Mouse (Mus musculus): ENCODE measurements around the gene Usp34.
"Not testable (repeated sequence)": the region's sequence is repeated elsewhere in the genome, so short reads cannot be mapped to it uniquely, and the experiment has no call there.

Gene Usp34

GRCm38 (mm10) chr11:23306764-23307565, at the start of gene Usp34:
Gene Usp34 (plus strand): TSS chr11:23306895.
- peak; percentile 72 for DNase-seq

GRCm38 (mm10) chr11:23259073-23259472, 47.6 kb upstream of the Usp34 start:
- no peak for DNase-seq

- no peak for DNase-seq
Observed at GRCm38 (mm10) chr11:23259481-23259880, 47.2 kb upstream of the Usp34 start.

- DNase-seq, result no peak
Observed at GRCm38 (mm10) chr11:23260186-23260585, 46.5 kb upstream of the Usp34 start.

- DNase-seq, result no peak
Observed at GRCm38 (mm10) chr11:23261490-23261889, 45.2 kb upstream of the Usp34 start.

DNA sequence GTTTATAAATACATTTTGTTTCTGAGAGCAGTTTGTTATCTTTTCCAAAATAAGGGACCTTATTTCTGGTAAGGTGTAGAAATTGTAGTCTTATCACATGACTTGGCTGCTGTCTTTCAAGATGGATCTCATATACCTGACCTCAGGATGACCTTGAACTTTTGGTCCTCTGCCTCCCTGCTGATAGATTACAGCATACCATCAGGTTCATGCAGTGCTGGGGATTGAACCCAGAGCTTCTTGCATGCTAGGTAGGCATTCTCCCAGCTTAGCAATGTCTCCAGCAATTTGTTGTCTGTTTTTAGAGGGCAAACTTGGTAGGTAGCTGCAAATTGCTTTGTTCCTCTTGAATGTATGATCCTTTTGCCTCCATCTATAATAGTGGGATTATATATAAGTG, 41.7 kb upstream of the Usp34 start:
- DNase-seq, result no peak

- DNase-seq, result no peak
Observed at GRCm38 (mm10) chr11:23271770-23272724, 34.6 kb upstream of the Usp34 start.

- no peak for DNase-seq
Observed at GRCm38 (mm10) chr11:23275780-23276179, 30.9 kb upstream of the Usp34 start.

DNA sequence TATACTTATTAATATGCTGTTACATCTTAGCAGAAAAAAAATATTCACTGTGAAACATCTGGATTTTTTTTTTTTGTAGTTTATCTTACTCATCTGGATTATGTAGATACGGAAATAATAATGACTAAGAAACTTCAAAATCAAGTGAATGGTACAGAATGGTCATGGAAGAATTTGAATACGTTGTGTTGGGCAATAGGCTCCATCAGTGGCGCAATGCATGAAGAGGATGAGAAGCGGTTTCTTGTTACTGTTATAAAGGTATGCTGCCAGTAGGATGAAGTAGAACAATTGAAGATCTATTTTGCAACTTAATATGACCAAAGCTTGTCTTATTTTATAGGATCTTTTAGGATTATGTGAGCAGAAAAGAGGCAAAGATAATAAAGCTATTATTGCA, 22.2 kb upstream of the Usp34 start:
- DNase-seq, result no peak

- not testable (repeated sequence) for DNase-seq
Observed at GRCm38 (mm10) chr11:23288866-23289265, 17.8 kb upstream of the Usp34 start.

DNA sequence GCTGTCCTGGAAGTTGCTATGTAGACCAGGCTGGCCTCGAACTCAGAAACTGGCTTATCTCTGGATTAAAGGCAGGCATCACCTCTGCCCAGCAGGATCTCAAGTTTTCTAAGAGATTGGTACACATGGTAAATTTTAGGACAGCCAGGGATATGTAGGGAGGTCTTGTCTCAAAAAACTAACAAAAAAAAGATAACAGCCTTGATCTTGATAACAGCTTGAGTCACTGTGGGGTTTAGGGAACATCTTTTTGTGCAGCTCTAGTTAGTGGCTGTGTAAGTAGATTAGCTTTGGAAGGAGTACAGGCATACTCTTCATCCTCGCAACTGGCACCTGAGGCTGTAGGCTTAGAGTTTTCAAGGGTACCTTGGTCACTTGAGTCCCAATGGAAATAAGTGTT, 9.3 kb upstream of the Usp34 start:
- no peak for DNase-seq

- no peak for DNase-seq
Observed at GRCm38 (mm10) chr11:23298301-23298700, 8.4 kb upstream of the Usp34 start.

DNA sequence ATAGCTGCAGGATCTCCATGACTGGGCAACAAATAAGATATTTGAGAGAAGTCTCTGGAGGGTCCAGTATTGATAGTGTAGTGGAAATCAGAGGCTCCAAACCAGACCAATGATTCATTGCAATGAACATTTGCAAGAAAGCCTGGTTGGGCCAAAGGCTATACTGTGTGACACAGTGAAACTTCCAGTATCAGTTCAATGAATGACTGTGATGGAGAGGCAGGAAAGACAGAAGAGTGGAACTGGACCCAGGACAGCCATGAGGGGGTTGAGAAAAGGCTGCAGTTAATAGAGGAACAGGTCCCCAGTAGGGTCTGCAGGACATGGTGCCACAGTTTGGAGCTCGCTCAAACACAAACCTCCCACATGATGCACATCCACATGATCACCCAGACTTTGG, 6.8 kb upstream of the Usp34 start:
- DNase-seq, result no peak

DNA sequence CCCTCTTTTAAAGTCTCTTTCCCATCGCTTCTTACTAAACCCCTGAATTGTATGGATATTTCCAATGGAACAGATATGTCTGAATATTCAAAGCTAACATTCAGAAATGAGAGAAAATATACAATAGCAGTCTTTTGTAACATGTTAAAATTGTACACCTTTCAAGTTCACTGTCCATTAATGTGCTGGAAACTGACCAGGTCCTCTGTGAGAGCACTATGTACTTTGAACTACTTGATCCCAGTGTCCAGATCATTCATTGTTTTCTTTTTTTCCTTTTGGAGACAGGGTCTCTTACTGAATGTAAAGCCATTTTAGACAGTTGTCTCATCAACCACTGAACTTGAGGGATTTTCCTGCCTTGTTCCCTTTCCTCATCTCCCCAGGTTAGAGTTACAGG, 3.6 kb upstream of the Usp34 start:
- no peak for DNase-seq

DNA sequence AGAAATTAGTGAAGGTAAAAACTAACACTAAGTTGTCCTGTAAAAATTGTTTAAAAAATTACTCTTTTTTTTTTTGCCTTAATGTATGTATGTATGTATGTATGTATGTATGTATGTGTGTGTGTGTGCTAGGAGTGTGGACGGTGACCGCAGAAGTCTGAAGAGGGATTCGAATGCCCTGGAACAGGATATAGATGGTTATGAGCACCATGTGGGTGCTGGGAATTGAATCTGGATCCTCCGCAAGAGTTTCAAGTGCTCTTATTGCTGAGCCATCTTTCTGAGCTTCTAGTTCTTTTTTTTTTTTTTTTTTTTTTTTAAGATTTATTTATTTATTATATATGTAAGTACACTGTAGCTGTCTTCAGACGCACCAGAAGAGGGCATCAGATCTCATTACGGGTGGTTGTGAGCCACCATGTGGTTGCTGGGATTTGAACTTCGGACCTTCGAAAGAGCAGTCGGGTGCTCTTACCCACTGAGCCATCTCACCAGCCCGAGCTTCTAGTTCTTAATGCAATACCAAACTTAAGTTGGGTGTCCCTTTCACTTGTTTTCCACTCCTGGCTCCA, 1.5 kb upstream of the Usp34 start:
- DNase-seq, result not testable (repeated sequence)

- peak; percentile 97 for DNase-seq
Observed at GRCm38 (mm10) chr11:23305673-23306608, 754 bp upstream of the Usp34 start.

- no peak for DNase-seq
Observed at GRCm38 (mm10) chr11:23307566-23307920, 848 bp downstream of the Usp34 start.

DNA sequence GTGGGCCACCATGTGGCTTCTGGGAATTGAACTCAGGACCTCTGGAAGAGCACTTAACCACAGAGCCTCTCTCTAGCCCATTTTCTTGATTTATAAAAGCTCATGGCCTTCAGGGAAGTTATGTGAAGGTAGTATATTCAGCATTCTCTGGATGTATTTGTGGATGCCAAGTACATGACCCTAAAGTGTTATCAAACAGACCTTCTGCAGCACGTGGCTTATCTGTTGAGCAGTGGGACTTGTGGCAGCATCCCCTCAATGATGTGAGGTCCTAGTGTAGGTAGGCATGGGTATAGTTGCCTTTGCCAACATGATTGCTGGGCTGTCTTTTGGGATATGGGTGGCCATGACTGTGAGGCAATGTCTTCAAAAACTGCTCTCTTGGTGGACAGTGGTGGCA, 6.8 kb downstream of the Usp34 start:
- no peak for DNase-seq

DNA sequence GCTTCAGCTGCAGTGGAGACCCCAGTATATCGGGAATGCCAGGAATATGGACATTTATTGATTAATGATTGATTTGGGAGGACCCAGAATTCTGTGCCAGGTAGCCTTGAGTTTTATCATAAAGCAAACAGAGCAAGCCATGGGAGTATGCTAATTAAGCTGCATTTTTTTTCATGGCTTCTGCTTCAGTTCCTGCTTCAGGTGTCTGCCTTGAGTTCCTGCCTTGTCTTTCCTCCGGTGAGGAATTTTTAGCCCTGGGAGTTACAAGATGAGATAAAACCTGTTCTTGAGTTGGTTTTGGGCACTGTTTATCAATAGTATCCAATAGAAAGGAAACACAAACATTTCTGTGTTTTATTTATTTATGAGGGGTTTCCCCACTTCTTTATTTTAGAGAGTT, 22.7 kb downstream of the Usp34 start:
- DNase-seq, result no peak

- DNase-seq, result no peak
Observed at GRCm38 (mm10) chr11:23332136-23332535, 25.4 kb downstream of the Usp34 start.

DNA sequence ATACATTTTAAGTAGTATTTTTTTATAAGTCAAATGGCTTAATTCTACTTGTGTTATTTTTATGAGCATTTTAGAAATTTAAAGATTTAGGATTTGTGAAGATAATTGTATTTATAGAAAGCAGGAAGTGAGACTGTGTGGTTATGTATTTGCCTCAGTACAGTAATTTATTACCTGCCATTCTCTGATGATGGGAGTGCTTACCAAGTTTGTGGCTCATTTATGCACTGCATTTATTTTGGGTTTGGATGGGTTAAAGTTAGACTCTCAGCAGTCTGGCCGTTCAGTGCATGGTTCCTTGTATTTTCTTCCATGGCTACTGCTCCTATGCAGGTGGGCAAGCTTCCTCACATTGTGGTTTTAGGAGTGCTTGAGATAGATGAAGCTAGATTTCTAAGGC, 28.5 kb downstream of the Usp34 start:
- DNase-seq, result no peak

- not testable (repeated sequence) for DNase-seq
Observed at GRCm38 (mm10) chr11:23357226-23357625, 50.5 kb downstream of the Usp34 start.

All from right cerebral cortex, postnatal 14 days (tissue).